Mouse (Mus musculus) ovary, postnatal 36 days (tissue): ENCODE results near the gene Sbno2.

Experiments
- DNase-seq: peaks from one replicate; pipeline ENCODE4 v3.0.0; 2022; ENCODE audit warnings: low spot score, mixed read lengths

Gene Sbno2

DNA sequence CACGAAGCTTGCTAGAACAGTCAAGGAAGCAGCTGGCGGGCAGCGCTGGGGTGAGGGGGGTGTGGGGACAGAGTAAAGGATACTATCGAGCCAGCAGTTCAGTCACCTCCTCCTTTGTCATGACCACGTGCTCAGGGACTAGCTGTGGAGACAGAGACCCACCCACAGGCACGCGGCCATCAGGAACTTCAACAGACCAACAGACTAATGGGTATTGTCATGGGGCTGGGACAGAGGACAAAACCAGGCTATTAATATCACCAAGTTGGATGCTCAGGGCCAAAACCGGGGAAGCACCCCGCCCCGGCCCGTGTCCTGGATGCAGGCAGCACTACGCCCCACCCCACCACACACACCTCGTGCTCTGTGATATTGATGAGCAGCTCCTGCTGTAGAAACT is 68.5 kb downstream of the Sbno2 start:
- no peak for DNase-seq

- DNase-seq, result no peak
Observed at GRCm38 (mm10) chr10:80035686-80036085, 69.7 kb downstream of the Sbno2 start.

DNA sequence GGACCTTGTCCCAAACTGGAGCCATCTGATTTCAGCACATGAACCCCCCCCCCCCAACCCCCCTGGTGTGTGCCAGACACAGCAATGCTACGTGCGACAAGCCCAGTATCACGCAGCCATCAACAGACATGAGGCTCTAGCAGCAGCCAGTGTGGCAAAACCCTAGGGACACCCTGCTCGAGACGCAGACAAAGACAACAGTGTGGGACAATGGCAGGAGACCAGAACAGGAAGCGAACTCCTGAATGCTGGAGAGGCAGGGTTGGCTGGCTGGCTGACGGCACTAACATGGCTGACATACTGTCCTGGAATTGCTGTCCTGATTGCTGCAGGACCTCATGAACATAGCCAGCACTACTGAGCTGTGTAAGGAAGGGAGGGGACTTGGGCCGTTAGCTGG is 70.2 kb downstream of the Sbno2 start:
- DNase-seq, result no peak

DNA sequence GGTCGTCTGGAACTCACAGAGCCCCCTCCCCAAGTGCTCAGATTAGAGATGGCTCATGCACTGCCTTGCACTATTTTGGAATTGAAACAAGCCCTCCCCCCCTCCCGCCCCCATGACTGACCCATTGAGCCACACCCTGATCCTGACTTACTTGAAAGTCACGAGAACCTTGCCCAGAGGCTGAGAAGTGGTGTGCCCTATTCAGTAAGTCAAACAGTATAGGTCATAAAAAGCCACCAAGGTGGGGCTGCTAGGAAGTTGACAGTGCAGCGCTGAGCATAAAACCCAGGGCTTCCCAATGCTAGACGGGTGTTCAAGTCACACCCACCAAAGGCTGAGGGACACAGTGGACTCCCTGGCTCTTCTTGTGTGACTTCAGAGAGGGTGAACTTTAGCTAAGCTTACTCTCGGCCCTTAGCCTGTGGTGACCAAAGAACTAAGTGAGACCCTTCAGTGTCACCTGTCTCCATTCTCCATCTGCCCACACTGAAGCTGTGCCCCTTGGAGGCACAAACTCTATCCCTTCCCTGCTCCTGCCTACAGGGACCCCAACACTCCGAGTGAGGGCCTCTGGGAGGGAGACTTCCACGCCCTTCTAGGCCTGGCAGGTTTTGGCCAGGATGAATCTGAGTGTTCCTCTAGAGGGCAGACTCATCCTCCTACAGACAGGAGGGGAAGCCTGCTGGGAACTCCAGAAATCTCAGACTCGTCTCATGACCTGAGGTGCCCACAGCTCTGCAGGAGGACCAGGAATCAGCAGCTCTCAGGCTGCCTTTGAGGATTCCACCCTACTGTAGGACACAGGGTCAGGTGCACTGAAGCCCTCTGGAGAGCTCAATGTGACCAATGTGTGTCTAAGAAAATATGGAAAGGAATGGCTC is 71.6 kb downstream of the Sbno2 start:
- no peak for DNase-seq

DNA sequence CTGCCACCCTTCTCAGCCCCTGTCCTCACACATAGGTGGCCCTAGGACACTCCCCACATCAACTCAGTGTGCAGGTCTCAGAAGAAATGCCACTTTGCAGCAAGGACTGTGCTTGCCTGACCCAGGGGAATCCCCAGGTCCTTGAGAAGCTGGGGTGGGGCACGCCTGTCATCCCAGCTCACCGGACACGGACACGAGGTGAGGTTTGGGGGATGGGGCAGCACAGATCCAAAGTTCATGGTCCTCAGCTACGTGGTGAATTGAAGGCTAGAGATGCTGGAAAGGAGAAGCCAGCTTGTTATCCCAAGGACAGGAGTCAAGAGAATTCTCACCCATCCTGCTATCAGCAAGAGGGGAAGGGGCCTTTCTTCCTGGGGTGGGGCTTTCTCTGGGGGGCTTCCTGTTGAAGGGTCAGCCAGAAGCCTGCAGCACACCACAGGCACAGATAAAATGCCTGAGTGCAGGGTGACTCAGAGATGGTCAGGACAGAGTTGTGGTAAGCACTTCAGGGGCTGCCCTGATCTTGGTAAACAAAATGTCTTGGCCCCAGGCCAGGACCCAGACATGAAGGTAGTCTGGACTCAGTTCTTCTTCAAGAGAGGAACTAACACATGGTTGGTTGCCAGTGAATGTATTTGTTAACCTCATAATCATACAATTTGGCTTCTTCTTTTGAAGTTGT is 72.4 kb downstream of the Sbno2 start:
- peak; percentile 62 for DNase-seq

DNA sequence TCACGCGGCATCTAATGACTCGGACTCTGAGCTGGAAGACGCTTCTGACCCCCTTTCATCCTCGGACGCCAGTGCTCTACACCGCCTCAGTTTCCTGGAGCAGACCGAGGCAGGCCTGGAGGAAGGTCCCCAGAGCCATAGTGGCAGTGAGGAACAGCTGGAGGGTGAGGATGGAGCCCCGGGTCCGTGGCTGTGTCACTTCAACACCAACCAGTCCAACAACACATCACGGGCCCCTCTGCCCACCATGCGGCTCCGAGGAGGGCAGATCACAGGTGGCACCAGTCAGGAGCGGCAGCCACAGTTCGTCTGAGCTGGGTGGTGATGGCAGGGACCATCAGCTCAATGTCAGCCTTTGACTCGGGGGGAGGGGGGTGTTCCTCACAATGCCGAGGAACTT is 74.6 kb downstream of the Sbno2 start:
- DNase-seq, result no peak

- no peak for DNase-seq
Observed at GRCm38 (mm10) chr10:80030191-80030590, 75.2 kb downstream of the Sbno2 start.

- no peak for DNase-seq
Observed at GRCm38 (mm10) chr10:80028521-80028846, 76.9 kb downstream of the Sbno2 start.

GRCm38 (mm10) chr10:80027681-80028520 is 77.5 kb downstream of the Sbno2 start:
- no peak for DNase-seq

DNA sequence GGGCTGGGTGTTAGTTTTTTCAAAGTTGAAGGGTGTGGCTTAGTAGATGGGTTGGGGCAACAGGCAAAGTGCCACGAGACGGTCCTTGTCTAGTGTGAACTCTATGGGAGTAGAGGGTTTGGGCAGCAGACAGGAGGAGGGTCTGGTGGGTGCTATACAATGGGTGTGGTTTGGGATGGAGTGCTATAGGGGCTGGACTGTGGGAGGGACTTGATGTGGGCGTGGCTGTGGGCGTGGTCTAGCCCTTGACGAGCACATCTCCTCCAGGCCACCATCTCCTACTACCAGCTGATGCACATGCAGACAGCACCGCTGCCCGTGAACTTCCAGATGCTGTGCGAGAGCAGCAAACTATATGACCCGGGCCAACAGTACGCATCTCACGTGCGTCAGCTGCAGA is 79.5 kb downstream of the Sbno2 start:
- no peak for DNase-seq

DNA sequence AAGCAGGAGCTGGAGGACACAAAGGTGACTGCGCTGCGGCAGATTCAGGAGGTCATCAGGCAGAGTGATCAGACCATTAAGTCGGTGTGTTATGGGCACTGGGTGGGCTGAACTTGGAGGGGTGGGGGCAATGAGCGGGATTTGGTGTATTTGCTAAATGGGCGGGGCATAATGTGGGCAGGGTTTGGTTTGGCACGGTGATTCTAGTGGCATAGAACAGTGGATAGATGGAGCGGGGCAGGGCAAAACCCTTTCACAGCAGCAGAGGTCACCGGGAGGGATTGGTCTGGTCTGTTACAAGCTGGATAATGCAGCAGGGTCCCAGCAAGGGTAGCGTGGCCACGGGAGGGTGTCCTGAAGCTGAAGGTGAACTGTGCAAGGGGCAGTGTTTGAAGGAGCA is 79.9 kb downstream of the Sbno2 start:
- DNase-seq, result no peak

DNA sequence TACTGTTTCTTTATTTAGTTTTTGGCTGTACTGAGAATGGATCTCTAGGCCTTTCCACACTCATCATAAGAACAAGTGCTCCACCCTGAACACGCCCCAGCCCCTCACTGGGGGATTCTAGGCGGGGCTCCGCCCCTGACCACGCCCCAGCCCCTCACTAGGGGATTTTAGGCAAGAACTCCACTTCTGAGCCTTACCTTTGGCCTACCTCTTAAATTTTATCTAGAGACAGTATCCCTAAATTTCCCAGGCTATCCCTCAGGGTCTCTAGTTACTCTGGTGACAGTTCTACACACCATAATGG is 80.4 kb downstream of the Sbno2 start:
- no peak for DNase-seq

- no peak for DNase-seq
Observed at GRCm38 (mm10) chr10:80024229-80025043, 80.9 kb downstream of the Sbno2 start.

DNA sequence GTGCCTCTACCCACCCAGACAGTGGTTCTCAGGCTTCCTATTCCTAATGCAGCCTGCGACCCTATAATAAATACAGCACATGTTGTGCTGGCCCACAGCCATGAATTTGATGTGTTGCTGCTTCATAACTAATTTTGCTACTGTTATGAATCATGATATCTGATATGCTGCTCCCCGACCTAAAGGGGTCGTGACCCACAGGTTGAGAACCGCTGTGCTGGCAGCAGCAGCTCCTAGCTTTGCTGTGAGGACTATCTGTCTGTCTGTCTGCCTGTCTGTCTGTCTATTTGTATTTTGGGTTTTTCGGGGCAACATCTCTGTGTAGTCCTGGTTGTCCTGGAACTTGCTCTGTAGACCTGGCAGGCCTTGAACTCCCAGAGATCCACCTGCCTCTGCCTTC is 81.6 kb downstream of the Sbno2 start:
- no peak for DNase-seq

GRCm38 (mm10) chr10:80022806-80023205 is 82.6 kb downstream of the Sbno2 start:
- no peak for DNase-seq

- no peak for DNase-seq
Observed at GRCm38 (mm10) chr10:80022164-80022563, 83.2 kb downstream of the Sbno2 start.

GRCm38 (mm10) chr10:80021320-80021641 is 84.1 kb downstream of the Sbno2 start:
- DNase-seq, result no peak

DNA sequence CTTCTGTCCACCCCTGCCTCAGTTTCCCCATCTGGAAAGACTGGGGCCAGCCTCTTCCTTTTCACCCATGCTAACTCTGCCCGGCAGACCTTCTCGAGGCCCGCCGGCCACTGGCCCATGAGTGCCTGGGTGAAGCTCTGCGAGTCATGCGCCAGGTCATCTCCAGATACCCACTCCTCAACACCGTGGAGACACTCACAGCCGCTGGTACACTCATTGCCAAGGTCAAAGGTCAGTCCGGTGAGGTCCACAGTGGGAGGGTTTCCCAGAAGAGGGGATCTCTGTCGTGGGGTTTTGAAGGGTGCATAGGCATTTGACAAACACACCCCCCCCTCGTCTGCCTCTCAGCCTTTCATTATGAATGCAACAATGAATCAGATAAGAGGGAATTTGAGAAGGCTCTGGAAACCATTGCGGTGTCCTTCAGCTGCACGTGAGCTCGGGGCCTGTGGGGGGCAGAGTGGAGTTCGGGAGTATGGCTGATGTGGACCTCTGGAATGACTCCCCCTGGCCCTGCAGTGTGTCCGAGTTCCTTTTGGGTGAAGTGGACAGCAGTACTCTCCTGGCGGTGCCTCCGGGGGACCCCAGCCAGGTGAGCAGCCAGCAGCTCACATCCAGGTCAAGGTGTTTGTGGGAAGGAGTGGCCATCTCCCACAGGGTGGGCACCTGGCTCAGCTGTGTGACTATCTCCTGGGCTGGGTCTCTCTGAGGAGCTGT is 84.6 kb downstream of the Sbno2 start:
- no peak for DNase-seq

DNA sequence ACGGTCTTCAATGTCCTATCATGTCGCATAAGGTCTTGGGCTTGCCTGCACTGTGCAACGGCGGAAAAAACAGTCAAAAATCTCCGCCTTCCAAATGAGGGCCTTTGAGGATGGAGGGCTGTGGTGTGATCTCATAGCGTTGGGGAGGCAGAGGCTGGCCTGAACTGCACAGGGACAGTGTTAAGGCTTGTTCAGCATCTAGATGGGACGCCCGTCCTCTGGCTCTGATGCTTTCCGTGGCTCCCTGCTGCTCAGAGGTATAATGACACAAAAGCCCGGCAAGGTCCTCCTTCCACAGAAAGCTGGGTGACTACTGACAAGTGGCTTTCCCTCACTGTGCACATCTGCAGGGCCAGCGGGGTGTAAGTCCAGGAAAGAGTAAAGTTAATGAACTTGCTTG is 85.2 kb downstream of the Sbno2 start:
- DNase-seq, result no peak

DNA sequence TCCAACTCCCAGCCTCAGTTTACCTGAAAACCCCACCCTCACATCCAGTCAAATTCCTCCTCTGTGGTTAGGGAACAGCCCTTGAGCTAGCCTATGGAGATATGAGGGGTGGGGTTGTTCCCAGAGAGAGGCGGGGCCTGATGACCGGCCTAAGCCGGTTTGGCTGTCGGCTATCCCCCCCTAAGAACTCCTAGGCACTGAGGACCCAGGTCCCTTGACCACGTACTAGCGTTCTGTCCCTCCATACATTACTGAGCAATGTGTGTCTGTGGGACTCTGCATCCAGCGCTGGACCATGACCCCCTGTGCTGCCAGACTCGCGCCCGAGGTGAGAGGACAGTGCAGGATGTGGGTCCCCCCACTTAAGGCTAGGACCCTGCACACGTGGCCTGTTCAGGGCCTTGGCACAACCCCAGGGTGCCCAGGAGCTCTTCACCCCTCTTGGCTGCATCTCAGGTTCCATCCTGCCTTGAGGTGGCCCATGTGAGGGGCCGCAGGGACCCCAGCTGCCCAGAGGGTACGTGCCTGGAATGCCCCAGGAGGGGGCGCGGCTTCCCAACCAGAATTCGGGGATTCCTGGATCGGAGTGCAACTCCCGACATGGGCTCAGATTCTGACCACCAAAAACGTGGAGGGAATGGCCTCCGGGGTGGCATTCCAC is 85.8 kb downstream of the Sbno2 start:
- DNase-seq, result no peak

DNA sequence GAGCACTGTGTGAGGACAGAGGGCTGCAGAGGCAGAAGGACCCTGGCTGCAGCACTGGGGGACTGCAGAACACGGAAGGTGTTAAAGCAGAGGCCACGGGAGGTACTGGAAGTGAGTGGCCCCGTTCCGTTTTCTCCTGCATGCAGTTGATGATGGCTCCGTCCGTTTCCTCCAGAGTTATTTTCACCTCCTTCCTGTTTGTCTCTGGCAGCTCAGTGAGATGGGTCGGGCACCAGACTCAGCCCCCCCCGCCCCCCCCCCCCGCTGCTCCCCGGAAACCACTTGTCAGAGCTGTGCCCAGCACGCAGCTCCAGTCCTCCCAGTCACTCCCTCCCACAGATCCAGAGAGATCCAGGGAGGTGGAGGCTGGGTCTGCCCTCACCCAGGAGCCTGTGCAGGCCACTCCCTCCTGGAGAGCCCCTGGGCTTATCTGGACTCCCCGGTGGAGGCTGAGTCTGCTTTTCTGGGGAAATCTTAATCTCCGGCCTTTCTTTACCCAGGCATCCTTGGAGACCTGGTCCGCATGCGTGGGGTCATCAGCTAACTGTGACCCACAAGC is 86.6 kb downstream of the Sbno2 start:
- DNase-seq, result no peak
